Mouse (Mus musculus): ENCODE measurements around the gene Psat1. TPM values are rescaled to one million over a fixed set of nuclear protein-coding genes. Genes with fewer than 3 reads are reported as not detected.

Psat1 gene
- total RNA-seq, 2 experiments from 2014 or later, result 95.8 to 104 TPM

DNA sequence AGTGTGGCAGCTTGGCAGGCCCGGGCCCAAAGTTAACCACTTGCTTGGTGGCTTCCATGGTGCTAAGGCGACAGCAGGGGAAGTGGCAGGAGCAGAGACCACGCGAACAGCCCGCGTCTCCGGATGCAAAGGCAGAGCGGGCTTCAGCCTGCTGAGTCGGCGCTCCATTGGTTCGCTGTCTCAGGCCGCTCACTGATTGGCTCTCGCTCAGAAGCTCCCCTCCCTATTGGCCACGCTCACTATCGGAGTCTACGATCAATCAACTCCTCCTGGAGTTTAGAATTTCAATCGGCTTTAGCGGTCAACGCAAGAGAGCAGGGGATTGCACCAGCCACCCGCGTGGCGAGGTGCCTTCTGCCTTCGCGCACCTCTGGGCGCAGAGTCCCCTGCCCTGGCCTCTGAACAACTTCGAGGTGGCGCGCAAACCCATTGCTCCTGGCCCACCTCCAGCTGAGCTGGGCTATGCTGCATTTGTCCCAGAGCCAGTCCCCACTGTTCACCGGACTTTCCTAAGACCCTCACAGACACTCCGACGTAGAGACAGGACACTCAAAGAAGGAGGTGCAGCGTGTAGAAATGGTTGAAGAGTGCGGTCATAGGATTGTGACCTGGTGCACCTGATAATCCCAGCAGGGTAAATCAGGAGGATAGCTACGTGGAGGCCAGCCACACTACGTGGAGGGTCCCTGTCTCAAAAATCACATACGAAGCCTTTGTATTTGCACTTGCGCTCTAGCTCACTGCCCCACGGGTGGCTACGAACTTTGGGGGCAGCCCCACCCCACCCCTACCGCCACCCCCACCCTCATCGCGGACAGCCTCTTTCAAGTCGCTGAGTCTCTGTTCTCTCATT, 22.0 kb downstream of the Psat1 start:
- peak; percentile 90 for ATAC-seq (replicated peaks; ENCODE audit: poor library complexity, severe bottlenecking)

DNA sequence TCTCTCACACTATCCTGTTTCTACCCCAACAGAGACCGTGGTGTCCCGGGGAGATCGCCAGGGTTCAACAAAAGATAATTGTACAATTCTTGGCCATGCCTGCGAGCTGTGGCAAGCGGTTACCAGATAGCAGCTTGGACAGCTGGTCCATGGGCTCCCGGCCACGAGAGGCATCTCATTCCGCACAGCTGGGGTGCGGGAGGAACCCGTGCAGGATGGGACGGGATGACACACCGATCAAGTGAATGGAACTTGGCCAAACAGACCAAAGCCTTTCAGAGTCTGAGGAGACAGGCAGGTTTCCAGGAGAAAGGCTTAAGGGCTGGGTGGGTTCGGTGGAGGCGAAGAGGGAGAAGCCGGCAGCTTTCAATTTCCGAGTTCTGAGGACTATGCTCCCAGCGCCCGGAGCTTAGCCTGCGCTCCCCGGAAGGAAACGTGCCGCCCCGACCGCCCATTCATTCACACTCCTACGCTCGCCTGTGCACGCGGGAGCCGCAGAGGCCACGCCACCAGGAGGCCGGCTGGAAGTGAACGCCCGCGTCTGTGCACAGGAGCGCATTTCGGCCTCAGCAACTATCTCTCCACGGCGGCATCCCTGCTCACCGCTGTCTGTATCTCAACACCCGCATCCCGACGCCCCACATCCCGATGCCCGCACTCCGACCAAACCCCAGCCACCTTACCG, 22.8 kb downstream of the Psat1 start:
- peak; percentile 49 for ATAC-seq (replicated peaks; ENCODE audit: poor library complexity, severe bottlenecking)

DNA sequence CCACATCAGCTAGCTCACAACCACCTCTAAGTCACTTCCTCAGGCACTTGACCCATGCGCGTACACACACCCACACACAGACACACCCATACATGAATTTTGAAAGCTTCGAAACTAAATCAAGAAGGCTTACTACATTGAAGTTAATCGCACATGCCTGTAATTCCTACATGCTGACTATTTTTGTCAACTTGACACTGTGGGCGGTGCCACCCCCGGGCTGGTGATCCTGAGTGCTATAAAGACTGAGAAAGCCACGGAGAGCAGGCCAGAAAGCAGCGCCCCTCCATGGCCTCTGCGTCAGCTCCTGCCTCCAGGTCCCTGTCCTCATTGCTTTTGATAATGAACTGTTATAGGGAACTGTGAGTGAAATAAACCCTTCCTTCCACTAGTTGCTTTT, 23.7 kb downstream of the Psat1 start:
- peak; percentile 43 for ATAC-seq (replicated peaks; ENCODE audit: poor library complexity, severe bottlenecking)

DNA sequence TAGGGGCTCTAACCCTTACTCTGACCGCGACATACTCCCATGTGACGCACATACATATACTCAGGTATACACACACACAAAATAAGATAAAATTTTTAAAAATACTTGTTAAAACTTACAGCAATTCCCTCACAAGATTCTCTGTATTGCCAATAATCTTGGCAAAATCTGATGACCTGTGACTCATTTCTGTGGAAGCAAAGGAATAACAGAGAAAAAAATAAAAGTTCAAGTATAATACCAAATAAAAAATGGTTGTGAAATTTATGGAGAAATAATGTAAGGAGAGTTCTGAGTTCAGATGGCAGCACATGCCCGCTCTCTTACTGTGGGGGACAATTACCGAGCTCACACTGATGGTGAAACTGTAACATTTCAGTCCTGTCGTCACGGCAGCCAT, 27.8 kb downstream of the Psat1 start:
- ATAC-seq (replicated peaks; ENCODE audit: poor library complexity, severe bottlenecking), result no peak

DNA sequence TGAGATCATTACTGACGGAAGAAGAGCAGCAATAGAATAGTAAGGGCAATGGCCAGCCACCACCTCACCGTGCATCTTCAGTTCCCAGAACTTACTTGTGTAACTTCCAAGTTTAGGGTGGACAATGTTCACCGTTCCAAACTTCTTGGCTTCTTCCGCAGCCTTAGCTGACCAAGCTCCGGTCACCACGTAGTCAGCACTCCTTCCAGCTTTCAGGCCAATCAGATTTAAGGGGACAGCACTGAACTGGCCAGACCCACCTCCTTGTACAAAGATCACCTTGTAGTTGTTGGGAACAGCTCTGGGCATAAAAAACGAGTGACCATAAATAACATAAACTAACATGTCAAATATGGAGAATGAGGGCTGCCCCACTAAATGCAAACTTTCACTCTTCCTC, 29.0 kb downstream of the Psat1 start:
- no peak for ATAC-seq (replicated peaks; ENCODE audit: poor library complexity, severe bottlenecking)

DNA sequence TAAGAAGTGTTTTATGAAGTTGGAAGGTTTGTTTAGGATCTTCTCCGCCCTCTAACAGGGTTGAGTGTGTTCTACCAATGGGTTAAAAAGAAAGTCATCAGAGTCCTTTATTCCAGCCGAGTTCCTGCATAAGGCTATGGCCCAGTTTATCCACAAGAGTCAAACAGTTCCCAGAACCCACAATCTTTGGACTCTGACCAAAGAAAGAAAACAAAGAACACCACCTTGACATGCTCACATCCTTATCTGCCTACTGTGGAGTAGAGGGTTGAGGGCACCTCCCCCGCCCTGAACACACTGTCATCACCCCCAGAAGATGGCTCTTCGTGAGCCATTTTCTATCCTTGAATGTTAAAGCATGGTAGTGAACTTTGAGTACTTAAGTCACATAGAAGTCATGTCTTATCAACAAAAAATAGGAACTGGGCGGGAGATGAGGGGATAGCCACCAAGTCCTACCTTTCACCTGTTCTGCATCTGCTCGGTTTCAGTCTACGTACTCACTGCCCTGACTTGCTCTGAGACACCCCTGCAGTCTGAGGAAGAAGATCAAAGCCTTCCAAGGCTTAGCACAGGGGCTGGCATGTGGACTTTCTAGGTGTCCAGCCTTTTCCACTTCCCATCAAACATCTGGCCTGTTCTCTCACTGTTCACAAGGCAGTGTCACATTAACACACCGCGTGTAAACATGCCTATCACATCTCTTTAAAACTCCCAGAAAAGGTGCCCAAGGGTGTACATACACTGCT, 33.7 kb downstream of the Psat1 start:
- ATAC-seq (replicated peaks; ENCODE audit: poor library complexity, severe bottlenecking), result no peak

DNA sequence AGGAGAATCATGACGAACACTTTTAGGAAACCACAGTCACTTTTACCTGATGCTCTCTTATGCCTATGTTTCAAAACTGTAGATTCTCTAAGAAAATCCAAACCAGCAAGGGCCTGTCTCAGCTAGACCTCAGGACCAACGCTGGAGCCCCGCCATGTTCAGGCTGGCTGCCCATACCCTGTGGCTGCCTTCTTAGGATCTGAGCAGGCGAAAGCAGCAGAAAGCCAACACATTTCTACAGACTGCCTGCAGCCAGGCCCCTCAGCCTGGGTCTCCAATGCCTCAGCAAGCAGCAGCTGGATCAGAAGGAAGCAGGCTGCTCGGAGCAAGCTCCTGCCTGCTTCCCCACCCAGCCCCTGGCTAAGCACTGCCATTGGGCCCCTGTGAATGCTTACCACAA, 35.7 kb downstream of the Psat1 start:
- no peak for ATAC-seq (replicated peaks; ENCODE audit: poor library complexity, severe bottlenecking)

DNA sequence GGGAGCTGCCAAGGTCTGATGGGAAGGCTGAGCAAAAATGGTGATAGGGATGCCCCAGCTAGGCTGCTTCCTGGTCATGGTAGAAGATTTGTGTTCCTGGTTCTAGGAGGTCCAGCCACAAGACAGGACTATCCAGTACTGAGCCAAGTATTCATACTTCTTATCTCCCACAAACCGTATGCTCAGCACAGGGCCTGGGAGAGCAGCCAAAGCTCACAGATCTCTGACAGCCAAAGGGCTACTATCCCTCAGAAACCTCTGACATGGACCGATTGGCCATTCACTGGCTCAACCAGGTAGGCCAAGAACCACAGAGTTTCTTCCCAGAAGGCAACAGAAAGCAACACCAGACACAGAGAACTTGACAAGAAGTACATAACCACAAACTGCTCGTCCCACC, 36.1 kb downstream of the Psat1 start:
- no peak for ATAC-seq (replicated peaks; ENCODE audit: poor library complexity, severe bottlenecking)

DNA sequence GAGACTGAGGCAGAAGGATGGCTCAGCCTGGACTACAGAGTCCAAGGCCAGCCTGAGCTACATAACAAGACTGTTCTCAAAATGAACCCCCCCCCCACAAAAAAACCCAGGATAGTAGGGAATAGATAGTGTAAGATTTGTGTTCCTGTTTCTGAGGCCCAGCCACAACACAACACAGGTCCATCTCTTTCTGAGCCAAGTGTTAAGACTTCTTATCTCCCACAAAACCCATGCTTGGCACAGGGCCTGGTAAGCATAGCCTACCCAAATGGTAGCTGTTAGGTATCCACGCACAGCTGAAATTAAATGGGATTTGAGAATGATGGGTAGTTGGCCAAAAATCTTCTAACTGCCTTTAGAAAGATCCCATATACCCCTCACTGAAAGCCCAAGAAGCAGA, 36.6 kb downstream of the Psat1 start:
- no peak for ATAC-seq (replicated peaks; ENCODE audit: poor library complexity, severe bottlenecking)

DNA sequence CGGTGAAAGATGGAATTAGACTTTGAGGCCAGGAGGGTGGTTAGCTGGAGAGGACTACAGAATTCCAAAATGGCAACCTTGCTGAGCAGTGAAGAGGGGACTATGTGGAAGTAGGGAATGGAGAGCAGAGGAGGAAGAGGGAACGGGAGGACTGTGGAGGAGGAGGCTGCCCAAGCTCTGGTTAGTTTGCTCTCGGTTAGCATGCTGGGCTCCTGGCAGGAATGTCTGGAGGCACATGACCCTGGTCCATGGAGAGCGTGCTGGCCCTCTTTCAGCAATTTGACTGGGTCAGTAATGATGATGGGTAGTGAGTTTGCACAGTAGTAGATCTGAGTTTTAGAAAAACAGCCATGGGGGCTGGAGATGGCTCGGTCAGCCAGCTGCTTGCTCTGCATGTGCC, 39.1 kb downstream of the Psat1 start:
- no peak for ATAC-seq (replicated peaks; ENCODE audit: poor library complexity, severe bottlenecking)

DNA sequence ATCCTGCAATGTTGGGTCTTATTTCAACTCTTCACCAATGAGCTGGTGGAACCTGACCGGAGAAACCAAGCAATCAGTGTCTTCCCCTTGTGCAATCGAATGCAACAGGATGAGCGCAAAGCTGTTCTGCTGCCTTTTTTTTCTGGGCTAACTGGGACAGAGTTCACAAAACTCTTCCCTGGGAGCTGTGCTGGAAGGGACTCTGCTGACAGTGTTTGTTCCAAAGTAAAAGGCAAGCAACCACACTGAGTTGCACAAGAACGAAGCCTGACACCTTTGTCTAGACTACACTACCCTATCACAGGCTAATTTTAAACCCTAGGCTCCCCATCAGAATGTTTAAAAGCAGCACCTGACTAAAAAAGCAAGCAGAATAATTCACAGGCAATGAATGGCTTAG, 42.4 kb downstream of the Psat1 start:
- ATAC-seq (replicated peaks; ENCODE audit: poor library complexity, severe bottlenecking), result peak; percentile 26

DNA sequence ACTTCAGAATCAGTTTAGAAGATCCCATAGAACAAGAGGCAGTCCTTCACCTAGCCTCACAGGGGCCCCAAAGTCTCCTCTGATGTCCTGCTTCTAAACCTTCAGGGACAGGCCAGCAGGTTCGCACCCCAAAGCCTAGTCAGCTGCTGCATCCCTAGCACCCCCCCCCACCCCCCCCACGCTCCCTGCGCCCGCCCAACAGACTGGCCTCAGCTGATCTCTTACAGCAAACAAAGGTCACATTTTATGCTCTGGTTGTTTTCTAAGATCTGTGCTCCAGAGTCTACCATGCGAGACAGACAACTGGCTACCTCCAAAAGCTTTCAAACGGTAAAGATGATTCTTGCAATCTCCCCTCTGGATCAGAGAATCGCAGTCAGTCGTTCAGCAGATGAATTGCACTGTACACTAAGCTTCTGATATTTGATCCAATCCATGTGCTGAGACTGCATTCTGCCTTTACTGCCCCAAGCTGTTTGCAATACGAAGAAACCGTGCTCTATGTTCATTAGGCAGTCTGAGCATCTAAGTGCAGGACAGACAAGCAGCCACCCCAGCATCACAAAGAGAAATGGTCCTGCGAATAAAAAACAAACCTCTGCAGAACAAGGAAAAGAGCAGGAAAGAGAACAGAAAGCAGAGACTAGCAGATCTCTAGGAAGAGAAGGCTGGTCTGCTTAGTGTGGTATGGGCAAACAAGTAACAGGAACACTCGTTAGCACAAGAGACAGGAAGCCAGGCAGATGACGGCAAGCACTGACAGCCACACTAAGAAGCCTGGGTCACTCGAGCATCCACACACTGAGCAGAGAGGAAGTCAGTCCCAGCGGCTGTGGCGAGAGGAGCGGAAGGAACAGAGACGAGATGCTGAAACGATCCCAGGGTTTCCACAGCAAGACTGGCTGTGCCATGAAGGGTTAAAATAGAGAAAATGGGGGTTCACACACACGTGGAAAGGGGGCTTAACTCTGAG, 43.3 kb downstream of the Psat1 start:
- peak; percentile 94 for ATAC-seq (replicated peaks; ENCODE audit: poor library complexity, severe bottlenecking)

DNA sequence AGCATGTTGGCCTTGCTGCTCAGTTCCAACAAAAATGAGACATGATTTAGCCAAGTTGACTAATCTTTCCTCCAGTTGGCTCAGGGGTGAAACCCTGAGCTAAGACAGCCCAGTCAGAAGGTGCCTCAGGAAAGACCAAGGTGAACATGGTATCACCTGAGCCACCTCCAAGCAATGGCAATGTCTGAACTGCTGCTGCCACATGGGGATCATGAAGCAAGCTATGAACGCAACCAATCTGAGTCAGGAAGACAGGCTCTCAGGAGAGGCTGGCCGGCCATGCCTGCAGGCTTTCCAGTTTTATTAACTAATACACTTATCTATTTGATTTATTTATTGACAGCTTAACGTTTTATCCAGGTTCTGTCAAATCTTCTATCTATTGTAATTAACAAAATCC, 51.5 kb downstream of the Psat1 start:
- no peak for ATAC-seq (replicated peaks; ENCODE audit: poor library complexity, severe bottlenecking)

DNA sequence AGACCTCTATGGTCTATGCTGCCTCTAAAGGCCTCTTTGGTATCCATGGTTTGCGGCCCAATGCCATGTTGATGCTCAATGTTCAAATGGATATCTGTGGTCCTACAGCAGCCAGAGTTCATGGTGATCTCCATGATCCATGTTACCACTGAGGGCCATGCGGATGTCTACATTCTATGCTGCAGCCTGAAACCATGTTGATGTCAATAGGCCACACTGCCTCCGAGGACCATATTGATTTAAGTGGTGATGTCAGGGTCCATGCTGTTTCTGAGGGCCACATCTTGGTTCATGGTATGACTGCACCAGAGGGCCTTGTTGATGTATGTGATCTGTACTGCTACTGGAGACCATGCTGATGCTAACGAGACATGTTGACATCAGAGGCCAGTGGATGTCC, 55.0 kb downstream of the Psat1 start:
- no peak for ATAC-seq (replicated peaks; ENCODE audit: poor library complexity, severe bottlenecking)

DNA sequence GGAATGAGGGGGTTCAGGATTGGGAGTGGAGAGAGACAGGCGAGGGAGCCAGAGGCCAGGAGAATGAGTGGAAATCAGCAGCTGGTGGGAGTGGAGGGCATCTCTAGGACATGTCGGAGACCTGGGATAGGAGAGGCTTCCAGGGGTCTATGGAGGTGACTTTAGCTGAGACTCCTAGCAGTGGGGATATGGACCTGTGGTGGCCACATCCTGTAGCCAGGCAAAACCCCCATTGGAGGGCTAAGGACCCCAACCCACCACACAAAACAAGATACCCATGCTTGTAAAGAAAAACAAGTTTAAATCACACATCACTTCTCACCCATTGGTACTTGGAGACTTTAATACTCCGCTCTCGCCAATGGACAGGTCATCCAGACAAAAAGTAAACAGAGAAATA, 58.7 kb downstream of the Psat1 start:
- no peak for ATAC-seq (replicated peaks; ENCODE audit: poor library complexity, severe bottlenecking)

DNA sequence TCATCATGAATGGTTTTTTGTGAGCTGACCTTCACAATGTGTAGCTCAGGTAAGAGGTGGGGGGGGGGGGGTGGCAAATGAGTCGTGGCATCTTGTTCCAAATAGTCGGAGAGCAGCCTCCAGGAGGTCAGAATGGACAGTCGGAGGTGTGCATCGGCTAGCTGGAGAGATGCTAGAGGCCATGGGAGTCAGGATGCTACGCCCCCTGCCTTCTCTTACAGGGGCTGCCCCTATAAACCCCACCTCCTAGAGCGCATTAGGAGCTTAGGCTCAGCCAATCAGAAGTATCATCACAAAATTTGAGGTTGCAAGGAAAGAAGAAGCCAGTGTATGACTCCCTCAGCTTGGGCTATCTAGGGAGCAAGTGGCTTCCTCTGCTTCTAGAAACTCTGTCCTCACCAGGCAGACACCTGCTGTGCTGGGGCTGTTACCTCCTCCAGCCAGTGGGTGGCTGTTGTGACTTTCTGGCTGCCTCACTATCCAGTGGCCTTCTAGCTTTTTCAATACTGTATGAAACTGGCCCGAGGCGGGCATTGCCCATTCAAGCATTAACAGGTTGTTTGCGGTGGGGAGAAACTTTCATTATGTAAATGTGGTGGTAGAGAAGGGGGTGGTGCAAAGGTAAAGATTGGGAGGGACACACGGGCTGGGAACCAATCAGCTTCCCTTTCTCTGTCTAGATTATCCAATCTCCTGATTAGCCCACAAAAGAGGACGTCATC, 64.3 kb downstream of the Psat1 start:
- peak; percentile 95 for ATAC-seq (replicated peaks; ENCODE audit: poor library complexity, severe bottlenecking)

DNA sequence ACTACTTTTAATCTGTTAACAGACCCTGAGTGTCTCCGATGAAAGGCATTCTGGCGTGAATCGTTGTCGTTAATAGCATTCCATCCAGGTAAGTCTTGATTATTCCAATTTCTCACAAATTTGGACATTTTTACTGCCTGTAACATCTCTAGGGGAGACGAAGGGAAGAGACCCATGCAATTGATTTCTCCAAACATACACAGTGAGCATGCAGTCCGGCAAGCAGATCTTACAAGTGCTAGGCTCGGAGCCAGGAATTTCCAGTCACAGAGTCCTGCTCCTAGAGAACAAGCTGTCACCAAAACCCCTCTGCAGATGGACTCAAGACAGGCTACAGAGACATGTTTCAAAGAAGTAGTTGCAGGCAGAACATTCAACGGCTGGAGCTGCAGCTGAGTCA, 66.4 kb downstream of the Psat1 start:
- no peak for ATAC-seq (replicated peaks; ENCODE audit: poor library complexity, severe bottlenecking)

DNA sequence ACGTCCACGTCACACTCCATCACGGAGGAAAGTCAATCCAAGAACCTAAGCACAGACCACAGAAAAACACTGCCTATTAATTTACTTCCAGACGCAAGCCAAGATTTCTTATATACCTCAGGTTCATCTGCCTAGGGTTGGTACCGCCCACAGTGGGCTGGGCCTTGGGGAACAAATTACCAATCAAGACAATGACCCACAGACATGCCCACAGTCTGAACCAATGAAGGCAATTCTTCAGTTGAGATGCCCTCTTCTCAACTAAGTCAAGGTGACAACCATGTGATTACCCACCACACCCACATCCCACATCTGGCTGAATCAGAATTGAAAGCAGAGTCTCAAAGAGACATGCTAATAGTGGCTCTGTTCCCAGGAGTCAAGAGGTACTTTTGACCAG, 67.9 kb downstream of the Psat1 start:
- ATAC-seq (replicated peaks; ENCODE audit: poor library complexity, severe bottlenecking), result no peak

DNA sequence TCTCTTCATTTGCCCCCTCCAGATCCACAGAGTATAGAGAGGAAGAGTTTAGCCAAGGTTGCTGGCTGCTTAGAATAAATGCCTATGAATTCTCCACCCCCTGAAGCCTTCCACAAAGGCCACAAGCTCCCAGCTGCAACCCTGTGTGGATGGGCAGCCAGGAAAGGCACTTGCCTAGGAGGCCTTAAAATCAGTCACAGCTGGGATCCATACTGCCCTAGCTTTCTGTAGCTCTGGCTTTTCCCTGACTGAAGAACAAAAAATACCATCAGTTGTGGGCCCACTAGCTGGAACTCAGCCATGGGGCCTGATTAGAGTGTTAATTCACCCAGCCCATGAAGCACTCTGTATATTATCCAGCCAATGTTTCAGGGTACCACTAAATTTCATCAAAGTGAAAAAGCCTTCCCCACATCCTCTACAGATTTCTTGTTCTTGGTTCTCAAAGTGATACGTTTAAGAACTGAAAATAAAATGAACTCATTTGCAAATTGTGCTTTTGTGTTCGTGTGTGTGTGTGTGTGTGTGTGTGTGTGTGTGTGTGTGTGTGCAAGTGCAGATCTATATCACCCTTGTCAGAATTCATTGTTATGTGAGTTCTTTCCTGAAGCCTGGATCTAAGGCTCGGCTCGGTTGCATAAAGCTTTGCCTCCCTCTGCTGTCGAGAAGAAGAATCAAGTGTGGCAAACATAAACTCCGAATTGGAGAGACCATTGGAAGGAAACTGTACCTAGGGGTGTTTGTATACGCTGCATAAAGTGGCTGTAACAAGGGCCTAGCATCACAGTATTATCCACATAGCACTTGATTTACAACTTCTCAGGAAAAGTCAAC, 78.1 kb downstream of the Psat1 start:
- ATAC-seq (replicated peaks; ENCODE audit: poor library complexity, severe bottlenecking), result no peak
